Mouse (Mus musculus): ENCODE measurements at regions not wholly inside any gene's neighbourhood (a gene's known extent, or its start where the extent isn't known, plus 50 kb on each side); places are given as distances from the start of the nearest gene placed in this dataset.

DNA sequence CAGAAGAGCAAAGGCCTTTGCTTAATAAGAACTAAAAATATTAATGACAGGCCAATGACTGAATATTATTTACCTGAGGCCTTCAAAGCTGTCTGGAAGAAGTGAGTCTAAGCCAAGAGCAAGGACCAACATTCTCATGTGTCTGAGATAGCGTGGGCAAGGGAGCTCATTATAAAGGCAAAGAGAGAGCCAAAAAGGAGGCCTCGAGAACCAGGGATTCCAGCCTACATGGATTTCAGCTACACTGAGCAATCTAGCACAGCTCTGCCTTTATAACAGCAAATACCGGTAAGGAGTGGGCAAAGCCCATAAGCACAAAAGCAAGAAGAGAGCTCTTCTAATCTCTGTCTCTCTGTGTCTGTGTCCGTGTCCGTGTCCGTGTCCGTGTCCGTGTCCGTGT is 93.0 kb downstream of the Erv3 start:
- H3K9me3 ChIP-seq (ENCODE audit: control insufficient read depth, low read length), result no peaks in the 10 kb centered on the region
- no peaks in the 10 kb centered on the region for H3K27me3 ChIP-seq (ENCODE audit: control insufficient read depth, insufficient read depth, low read length)
- no peak overlapping the region for H3K9ac ChIP-seq
- ATAC-seq (ENCODE audit: low FRiP score) (no peak), DNase-seq (ENCODE audit: low spot score) (no peak)
- 96% methylated on average over 9 of the region's 9 CpGs for WGBS
- H3K27ac ChIP-seq, result no peak overlapping the region
- H3K36me3 ChIP-seq (replicated peaks; ENCODE audit: control insufficient read depth, insufficient read depth), result no peaks in the 10 kb centered on the region
- H3K4me3 ChIP-seq (replicated peaks; ENCODE audit: low read length), result no peak overlapping the region
- no peak overlapping the region for H3K4me2 ChIP-seq (replicated peaks)
- H3K4me1 ChIP-seq (replicated peaks; ENCODE audit: control insufficient read depth, insufficient read depth, low read length), result no peaks in the 10 kb centered on the region

DNA sequence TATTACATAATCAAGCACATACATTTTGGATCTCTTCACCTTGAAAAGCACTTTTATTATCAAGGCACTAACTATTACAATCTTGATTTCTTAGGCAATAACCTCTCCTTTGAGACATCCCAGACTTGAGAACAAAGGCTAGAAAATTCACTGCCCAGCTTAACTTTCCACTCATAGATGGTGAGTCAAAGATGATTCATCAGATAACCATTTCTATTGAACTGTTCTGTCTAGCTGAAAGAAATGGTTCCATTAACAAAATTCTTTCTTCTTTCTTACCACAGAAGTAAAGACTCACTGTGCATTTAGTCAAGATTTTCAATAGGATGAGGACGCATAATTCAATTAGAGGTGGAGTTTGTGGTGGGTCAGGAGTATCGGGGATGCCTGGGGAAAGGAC is 98.0 kb downstream of the Erv3 start:
- no peaks in the 10 kb centered on the region for H3K4me1 ChIP-seq (replicated peaks; ENCODE audit: control insufficient read depth, insufficient read depth, low read length)
- no peaks in the 10 kb centered on the region for H3K9me3 ChIP-seq (ENCODE audit: control insufficient read depth, low read length)
- 76% methylated on average over 2 of the region's 2 CpGs for WGBS
- H3K27ac ChIP-seq, result no peak overlapping the region
- no peaks in the 10 kb centered on the region for H3K36me3 ChIP-seq (replicated peaks; ENCODE audit: control insufficient read depth, insufficient read depth)
- DNase-seq (ENCODE audit: low spot score) (no peak), ATAC-seq (ENCODE audit: low FRiP score) (no peak)
- H3K27me3 ChIP-seq (ENCODE audit: control insufficient read depth, insufficient read depth, low read length), result no peaks in the 10 kb centered on the region
- H3K9ac ChIP-seq, result no peak overlapping the region
- H3K4me3 ChIP-seq (replicated peaks; ENCODE audit: low read length), result no peak overlapping the region
- no peak overlapping the region for H3K4me2 ChIP-seq (replicated peaks)

DNA sequence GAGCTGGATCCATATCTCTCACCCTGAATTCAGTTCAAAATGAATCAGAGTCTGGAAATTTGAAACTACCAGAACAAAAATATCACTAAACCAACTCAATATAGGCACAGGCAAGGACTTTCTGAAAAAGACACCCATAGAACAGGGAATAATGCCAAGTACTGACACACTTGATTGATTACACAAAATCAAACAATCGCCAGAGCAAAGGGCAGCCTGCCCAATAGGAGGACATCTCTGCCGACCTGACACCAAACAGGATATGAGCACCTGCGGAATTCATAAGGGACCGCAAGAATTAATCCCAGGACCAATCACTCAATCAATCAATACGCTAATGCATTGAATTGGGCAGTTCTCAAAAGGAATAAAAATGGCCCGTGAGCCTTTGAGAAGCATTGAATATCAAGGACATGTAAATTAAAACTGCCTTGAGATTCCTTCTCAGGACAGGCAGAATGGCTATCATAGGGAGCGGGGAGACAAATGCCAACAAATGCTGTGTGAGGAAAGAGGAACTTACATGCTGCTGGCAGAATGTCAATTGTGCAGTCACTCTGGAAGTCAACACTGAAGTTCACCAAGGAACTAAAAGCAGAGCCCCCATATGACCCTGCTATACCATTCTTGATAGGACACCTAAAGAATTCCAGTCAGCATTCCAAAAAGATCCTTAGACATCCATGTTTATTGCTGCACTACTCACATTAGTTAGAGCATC is 102.2 kb downstream of the Erv3 start:
- Histone ChIP-seq H3K4me2 (replicated peaks) (no peak overlapping the region), H3K9ac (no peak overlapping the region), H3K27ac (no peak overlapping the region), H3K4me1 (replicated peaks; ENCODE audit: control insufficient read depth, insufficient read depth, low read length) (no peaks in the 10 kb centered on the region), H3K27me3 (ENCODE audit: control insufficient read depth, insufficient read depth, low read length) (no peaks in the 10 kb centered on the region), H3K9me3 (ENCODE audit: control insufficient read depth, low read length) (no peaks in the 10 kb centered on the region), H3K36me3 (replicated peaks; ENCODE audit: control insufficient read depth, insufficient read depth) (no peaks in the 10 kb centered on the region), H3K4me3 (replicated peaks; ENCODE audit: low read length) (no peak overlapping the region)
- ATAC-seq (ENCODE audit: low FRiP score) (no peak), DNase-seq (ENCODE audit: low spot score) (no peak)
- 66% methylated on average over 7 of the region's 7 CpGs for WGBS

DNA sequence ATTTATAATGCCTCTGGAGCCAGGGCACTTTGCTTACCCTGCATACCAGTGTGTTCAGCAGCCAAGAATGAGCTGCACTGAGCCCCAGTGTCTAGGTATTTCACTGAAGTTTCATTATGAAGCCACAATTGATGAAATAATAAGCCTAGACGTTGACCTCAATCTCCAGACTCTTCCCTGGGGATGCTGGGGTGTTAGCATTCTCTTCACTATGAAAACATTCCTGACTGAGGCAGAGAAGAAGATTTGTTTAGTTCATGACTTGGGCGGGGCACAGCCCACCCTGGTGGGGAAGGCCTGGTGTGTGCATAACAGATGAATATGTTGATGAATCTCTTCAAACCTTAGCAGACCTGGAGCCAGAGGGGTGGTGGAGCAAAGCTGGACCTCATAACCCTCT is 104.4 kb downstream of the Erv3 start:
- DNase-seq (ENCODE audit: low spot score) (no peak), ATAC-seq (ENCODE audit: low FRiP score) (no peak)
- H3K36me3 ChIP-seq (replicated peaks; ENCODE audit: control insufficient read depth, insufficient read depth), result no peaks in the 10 kb centered on the region
- H3K9me3 ChIP-seq (ENCODE audit: control insufficient read depth, low read length), result no peaks in the 10 kb centered on the region
- H3K4me3 ChIP-seq (replicated peaks; ENCODE audit: low read length), result no peak overlapping the region
- H3K27ac ChIP-seq, result no peak overlapping the region
- H3K4me1 ChIP-seq (replicated peaks; ENCODE audit: control insufficient read depth, insufficient read depth, low read length), result 0 out of 2 replicates have a peak, but pooled peaks cover 4% of the 10 kb centered on the region
- H3K27me3 ChIP-seq (ENCODE audit: control insufficient read depth, insufficient read depth, low read length), result no peaks in the 10 kb centered on the region
- H3K9ac ChIP-seq, result no peak overlapping the region
- no peak overlapping the region for H3K4me2 ChIP-seq (replicated peaks)
- 56% methylated on average over 2 of the region's 2 CpGs for WGBS

DNA sequence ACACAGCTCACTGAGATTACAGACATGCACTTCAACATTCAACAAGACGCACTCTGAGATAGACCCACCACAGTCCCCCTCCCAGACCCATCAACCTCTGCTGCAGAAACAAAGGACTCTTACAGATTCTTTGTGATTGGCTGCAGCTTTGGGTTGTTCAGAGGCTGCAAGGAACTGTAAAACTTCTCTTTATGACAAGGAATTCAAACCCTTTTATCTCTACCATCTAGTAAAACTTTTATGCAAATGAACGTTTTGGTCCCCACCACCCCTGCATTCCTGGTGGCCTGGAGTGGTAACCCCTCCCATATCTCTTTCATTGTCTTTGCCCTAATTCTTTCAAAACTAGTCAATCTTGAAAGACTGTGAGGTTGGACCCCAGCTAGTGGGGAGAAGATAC is 106.1 kb downstream of the Erv3 start:
- Histone ChIP-seq H3K27ac (no peak overlapping the region), H3K4me1 (replicated peaks; ENCODE audit: control insufficient read depth, insufficient read depth, low read length) (0 out of 2 replicates have a peak, but pooled peaks cover 4% of the 10 kb centered on the region), H3K9ac (no peak overlapping the region), H3K4me2 (replicated peaks) (no peak overlapping the region), H3K9me3 (ENCODE audit: control insufficient read depth, low read length) (no peaks in the 10 kb centered on the region), H3K4me3 (replicated peaks; ENCODE audit: low read length) (no peak overlapping the region), H3K36me3 (replicated peaks; ENCODE audit: control insufficient read depth, insufficient read depth) (no peaks in the 10 kb centered on the region), H3K27me3 (ENCODE audit: control insufficient read depth, insufficient read depth, low read length) (no peaks in the 10 kb centered on the region)
- WGBS, result 73% methylated on average over 2 of the region's 2 CpGs
- DNase-seq (ENCODE audit: low spot score) (no peak), ATAC-seq (ENCODE audit: low FRiP score) (no peak)

DNA sequence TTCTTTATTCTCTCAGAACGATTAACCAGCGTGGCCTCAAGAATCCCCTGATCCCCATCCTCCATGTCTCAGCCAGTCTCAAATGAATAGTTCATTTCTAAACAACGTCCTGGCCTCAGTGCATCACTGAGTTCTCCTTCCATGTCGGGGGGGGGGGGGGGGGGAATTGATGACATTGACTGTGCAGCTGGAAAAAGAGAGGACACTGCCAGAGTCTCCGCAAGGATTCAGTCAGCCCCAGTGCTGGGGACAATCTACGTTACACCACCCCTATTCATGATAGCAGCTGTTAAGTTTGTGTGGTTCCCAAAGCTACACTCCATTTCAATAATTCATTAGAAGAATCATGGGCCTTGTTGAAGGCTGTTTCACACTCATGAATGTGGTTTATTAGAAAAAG is 108.9 kb downstream of the Erv3 start:
- DNase-seq (ENCODE audit: low spot score), result no peak
- Histone ChIP-seq H3K27ac (no peak overlapping the region), H3K4me2 (replicated peaks) (no peak overlapping the region), H3K36me3 (replicated peaks; ENCODE audit: control insufficient read depth, insufficient read depth) (no peaks in the 10 kb centered on the region), H3K9ac (no peak overlapping the region), H3K4me1 (replicated peaks; ENCODE audit: control insufficient read depth, insufficient read depth, low read length) (0 out of 2 replicates have a peak, but pooled peaks cover 4% of the 10 kb centered on the region), H3K27me3 (ENCODE audit: control insufficient read depth, insufficient read depth, low read length) (no peaks in the 10 kb centered on the region), H3K9me3 (ENCODE audit: control insufficient read depth, low read length) (no peaks in the 10 kb centered on the region), H3K4me3 (replicated peaks; ENCODE audit: low read length) (no peak overlapping the region)
- 68% methylated on average over 6 of the region's 6 CpGs for WGBS
- no peak for ATAC-seq (ENCODE audit: low FRiP score)

DNA sequence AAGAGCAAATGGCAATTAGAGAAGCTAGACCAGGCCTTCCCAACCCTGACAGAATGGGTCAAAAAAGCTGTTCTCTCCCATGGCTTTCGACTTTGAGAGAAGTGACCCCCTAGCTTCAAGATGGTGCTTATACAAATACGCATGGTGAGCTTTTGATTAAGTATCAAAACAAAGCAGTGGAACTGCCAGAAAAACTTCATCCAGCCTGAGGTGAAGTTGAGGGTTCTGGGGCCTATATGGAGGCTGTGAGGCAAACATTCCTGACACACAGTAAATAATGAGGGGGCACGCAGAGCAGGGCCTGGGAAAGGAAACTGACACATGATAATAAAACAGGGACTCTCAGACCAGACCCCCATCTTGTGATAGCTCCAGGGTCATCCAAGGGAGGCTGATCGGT is 109.3 kb downstream of the Erv3 start:
- Histone ChIP-seq H3K36me3 (replicated peaks; ENCODE audit: control insufficient read depth, insufficient read depth) (no peaks in the 10 kb centered on the region), H3K27ac (no peak overlapping the region), H3K4me3 (replicated peaks; ENCODE audit: low read length) (no peak overlapping the region), H3K27me3 (ENCODE audit: control insufficient read depth, insufficient read depth, low read length) (no peaks in the 10 kb centered on the region), H3K9me3 (ENCODE audit: control insufficient read depth, low read length) (no peaks in the 10 kb centered on the region), H3K4me2 (replicated peaks) (no peak overlapping the region), H3K9ac (no peak overlapping the region), H3K4me1 (replicated peaks; ENCODE audit: control insufficient read depth, insufficient read depth, low read length) (0 out of 2 replicates have a peak, but pooled peaks cover 4% of the 10 kb centered on the region)
- WGBS, result 82% methylated on average over 4 of the region's 4 CpGs
- DNase-seq (ENCODE audit: low spot score), result no peak
- no peak for ATAC-seq (ENCODE audit: low FRiP score)

DNA sequence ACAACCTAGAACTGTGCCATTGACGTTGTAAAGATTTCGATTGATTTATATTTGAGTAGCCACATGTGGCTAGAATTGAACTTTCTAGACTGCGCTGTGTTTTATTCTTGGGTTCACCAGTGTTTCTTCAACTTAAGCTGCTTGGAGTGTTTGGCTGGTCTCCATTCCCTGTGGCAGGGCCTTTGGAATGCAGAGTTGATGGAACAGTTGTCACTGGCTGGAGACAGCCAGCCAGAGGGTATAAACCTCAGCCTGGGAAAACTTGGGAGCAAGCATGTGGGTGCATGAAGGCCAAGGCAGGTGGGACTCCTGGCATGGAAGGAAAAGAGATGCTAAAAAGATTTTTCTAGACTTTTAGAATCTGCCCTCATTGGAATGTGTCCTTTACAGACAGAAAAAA is 109.8 kb downstream of the Erv3 start:
- no peak overlapping the region for H3K9ac ChIP-seq
- 88% methylated on average over 3 of the region's 3 CpGs for WGBS
- no peaks in the 10 kb centered on the region for H3K9me3 ChIP-seq (ENCODE audit: control insufficient read depth, low read length)
- ATAC-seq (ENCODE audit: low FRiP score), result no peak
- H3K27me3 ChIP-seq (ENCODE audit: control insufficient read depth, insufficient read depth, low read length), result no peaks in the 10 kb centered on the region
- no peak for DNase-seq (ENCODE audit: low spot score)
- H3K4me2 ChIP-seq (replicated peaks), result no peak overlapping the region
- no peak overlapping the region for H3K27ac ChIP-seq
- no peak overlapping the region for H3K4me3 ChIP-seq (replicated peaks; ENCODE audit: low read length)
- no peaks in the 10 kb centered on the region for H3K36me3 ChIP-seq (replicated peaks; ENCODE audit: control insufficient read depth, insufficient read depth)
- 0 out of 2 replicates have a peak, but pooled peaks cover 4% of the 10 kb centered on the region for H3K4me1 ChIP-seq (replicated peaks; ENCODE audit: control insufficient read depth, insufficient read depth, low read length)

DNA sequence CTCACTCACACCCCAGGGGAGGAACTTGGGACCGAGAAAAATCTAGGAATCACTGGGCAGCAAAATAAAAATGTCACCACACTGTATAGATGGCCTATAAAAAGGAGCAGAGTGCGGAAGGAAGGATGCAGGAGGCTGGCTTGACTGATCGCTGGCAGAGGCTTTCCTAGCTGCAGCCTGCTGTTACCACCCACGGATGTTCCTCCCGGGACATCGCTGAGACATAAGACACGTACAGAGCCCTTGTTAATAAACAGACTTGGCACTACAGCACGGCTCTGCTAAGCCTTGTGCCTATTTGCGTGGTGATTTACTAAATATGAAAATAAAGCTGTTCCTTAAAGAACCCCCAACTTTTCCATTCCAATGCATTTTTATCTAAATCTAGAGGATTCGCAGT is 110.8 kb downstream of the Erv3 start:
- no peak for ATAC-seq (ENCODE audit: low FRiP score)
- Histone ChIP-seq H3K9ac (no peak overlapping the region), H3K4me1 (replicated peaks; ENCODE audit: control insufficient read depth, insufficient read depth, low read length) (0 out of 2 replicates have a peak, but pooled peaks cover 4% of the 10 kb centered on the region), H3K4me2 (replicated peaks) (no peak overlapping the region), H3K27ac (no peak overlapping the region), H3K27me3 (ENCODE audit: control insufficient read depth, insufficient read depth, low read length) (no peaks in the 10 kb centered on the region), H3K36me3 (replicated peaks; ENCODE audit: control insufficient read depth, insufficient read depth) (no peaks in the 10 kb centered on the region), H3K9me3 (ENCODE audit: control insufficient read depth, low read length) (no peaks in the 10 kb centered on the region), H3K4me3 (replicated peaks; ENCODE audit: low read length) (no peak overlapping the region)
- DNase-seq (ENCODE audit: low spot score), result no peak
- 42% methylated on average over 10 of the region's 10 CpGs for WGBS

DNA sequence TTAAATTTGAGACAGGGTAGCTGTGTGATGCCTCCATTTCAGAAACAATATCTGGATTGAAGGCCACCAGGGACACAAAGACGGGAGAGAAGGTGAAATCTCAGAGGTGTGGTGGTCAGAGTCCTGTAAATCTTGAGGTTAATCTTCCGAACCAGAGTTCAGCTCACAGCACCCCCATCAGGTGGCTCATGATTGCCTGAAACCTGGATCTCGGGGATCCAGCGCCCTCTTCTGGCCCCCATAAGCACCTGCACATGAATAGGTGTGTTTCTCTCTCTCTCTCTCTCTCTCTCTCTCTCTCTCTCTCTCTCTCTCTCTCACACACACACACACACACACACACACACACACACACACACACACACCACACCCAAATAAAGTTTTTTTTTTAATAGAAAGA is 111.8 kb downstream of the Erv3 start:
- H3K27me3 ChIP-seq (ENCODE audit: control insufficient read depth, insufficient read depth, low read length), result no peaks in the 10 kb centered on the region
- no peaks in the 10 kb centered on the region for H3K9me3 ChIP-seq (ENCODE audit: control insufficient read depth, low read length)
- H3K4me3 ChIP-seq (replicated peaks; ENCODE audit: low read length), result no peak overlapping the region
- DNase-seq (ENCODE audit: low spot score) (no peak), ATAC-seq (ENCODE audit: low FRiP score) (no peak)
- WGBS, result 79% methylated on average over 4 of the region's 4 CpGs
- H3K4me2 ChIP-seq (replicated peaks), result no peak overlapping the region
- no peak overlapping the region for H3K27ac ChIP-seq
- H3K36me3 ChIP-seq (replicated peaks; ENCODE audit: control insufficient read depth, insufficient read depth), result no peaks in the 10 kb centered on the region
- 0 out of 2 replicates have a peak, but pooled peaks cover 4% of the 10 kb centered on the region for H3K4me1 ChIP-seq (replicated peaks; ENCODE audit: control insufficient read depth, insufficient read depth, low read length)
- H3K9ac ChIP-seq, result no peak overlapping the region

Data from hindbrain, embryonic 14.5 days (tissue).